Mouse (Mus musculus): ENCODE results near the gene Ccdc185. TPM values are rescaled to one million over a fixed set of nuclear protein-coding genes. Genes with fewer than 3 reads are reported as not detected.

Ccdc185 gene
- not detected in 2 replicates for polyA plus RNA-seq (2014; fragmentation: Nextera tagmentation; extraction: Ambion mirVana)

GRCm38 (mm10) chr1:182749080-182749479, at the start of gene Ccdc185:
Gene Ccdc185, minus strand, starts transcription at chr1:182749180.
- no peaks in the 10 kb centered on the region for H3K27me3 ChIP-seq (ENCODE audit: control insufficient read depth, insufficient read depth, low read length)
- no peak within 1 kb of the TSS for H3K9ac ChIP-seq (ENCODE audit: low read length)
- DNase-seq (ENCODE audit: low spot score, missing footprints) (no peak), ATAC-seq (ENCODE audit: low FRiP score) (no peak)
- no peak within 1 kb of the TSS for H3K27ac ChIP-seq (ENCODE audit: low read depth, low read length)
- 92% methylated on average over 9 of the region's 9 CpGs for WGBS
- H3K4me1 ChIP-seq (ENCODE audit: control insufficient read depth, insufficient read depth, low read length): no peaks in the 10 kb centered on the region
- no peak within 1 kb of the TSS for H3K4me3 ChIP-seq (ENCODE audit: low read depth, low read length)
- no peak within 1 kb of the TSS for H3K4me2 ChIP-seq
- H3K9me3 ChIP-seq (ENCODE audit: control insufficient read depth, low read length): no peaks in the 10 kb centered on the region
- H3K36me3 ChIP-seq (ENCODE audit: control insufficient read depth, insufficient read depth, low read length): no peaks in the 10 kb centered on the region

- Histone ChIP-seq H3K4me2 (no peak overlapping the region), H3K9me3 (ENCODE audit: control insufficient read depth, low read length) (no peaks in the 10 kb centered on the region), H3K4me1 (ENCODE audit: control insufficient read depth, insufficient read depth, low read length) (no peaks in the 10 kb centered on the region), H3K27ac (ENCODE audit: low read depth, low read length) (no peak overlapping the region), H3K27me3 (ENCODE audit: control insufficient read depth, insufficient read depth, low read length) (no peaks in the 10 kb centered on the region), H3K9ac (ENCODE audit: low read length) (no peak overlapping the region), H3K4me3 (ENCODE audit: low read depth, low read length) (no peak overlapping the region), H3K36me3 (ENCODE audit: control insufficient read depth, insufficient read depth, low read length) (no peaks in the 10 kb centered on the region)
- ATAC-seq (ENCODE audit: low FRiP score) (no peak), DNase-seq (ENCODE audit: low spot score, missing footprints) (peak; percentile 72)
- 84% methylated on average over 14 of the region's 14 CpGs for WGBS
Observed at GRCm38 (mm10) chr1:182797048-182797447, 48.1 kb upstream of the Ccdc185 start.

GRCm38 (mm10) chr1:182794628-182795027, 45.6 kb upstream of the Ccdc185 start:
- 94% methylated on average over 9 of the region's 9 CpGs for WGBS
- Histone ChIP-seq H3K9me3 (ENCODE audit: control insufficient read depth, low read length) (no peaks in the 10 kb centered on the region), H3K27ac (ENCODE audit: low read depth, low read length) (no peak overlapping the region), H3K36me3 (ENCODE audit: control insufficient read depth, insufficient read depth, low read length) (no peaks in the 10 kb centered on the region), H3K9ac (ENCODE audit: low read length) (no peak overlapping the region), H3K27me3 (ENCODE audit: control insufficient read depth, insufficient read depth, low read length) (no peaks in the 10 kb centered on the region), H3K4me2 (no peak overlapping the region), H3K4me1 (ENCODE audit: control insufficient read depth, insufficient read depth, low read length) (no peaks in the 10 kb centered on the region), H3K4me3 (ENCODE audit: low read depth, low read length) (no peak overlapping the region)
- ATAC-seq (ENCODE audit: low FRiP score): no peak
- no peak for DNase-seq (ENCODE audit: low spot score, missing footprints)

GRCm38 (mm10) chr1:182794221-182794620, 45.2 kb upstream of the Ccdc185 start:
- Histone ChIP-seq H3K4me1 (ENCODE audit: control insufficient read depth, insufficient read depth, low read length) (no peaks in the 10 kb centered on the region), H3K4me3 (ENCODE audit: low read depth, low read length) (no peak overlapping the region), H3K36me3 (ENCODE audit: control insufficient read depth, insufficient read depth, low read length) (no peaks in the 10 kb centered on the region), H3K27me3 (ENCODE audit: control insufficient read depth, insufficient read depth, low read length) (no peaks in the 10 kb centered on the region), H3K9ac (ENCODE audit: low read length) (no peak overlapping the region), H3K4me2 (no peak overlapping the region), H3K9me3 (ENCODE audit: control insufficient read depth, low read length) (no peaks in the 10 kb centered on the region), H3K27ac (ENCODE audit: low read depth, low read length) (no peak overlapping the region)
- WGBS: 92% methylated on average over 10 of the region's 10 CpGs
- DNase-seq (ENCODE audit: low spot score, missing footprints) (no peak), ATAC-seq (ENCODE audit: low FRiP score) (no peak)

- Histone ChIP-seq H3K27ac (ENCODE audit: low read depth, low read length) (no peak overlapping the region), H3K4me2 (0 out of 2 replicates have a peak overlapping the region, but pooled peaks have one; percentile 11), H3K36me3 (ENCODE audit: control insufficient read depth, insufficient read depth, low read length) (no peaks in the 10 kb centered on the region), H3K27me3 (ENCODE audit: control insufficient read depth, insufficient read depth, low read length) (no peaks in the 10 kb centered on the region), H3K4me3 (ENCODE audit: low read depth, low read length) (no peak overlapping the region), H3K4me1 (ENCODE audit: control insufficient read depth, insufficient read depth, low read length) (no peaks in the 10 kb centered on the region), H3K9me3 (ENCODE audit: control insufficient read depth, low read length) (no peaks in the 10 kb centered on the region), H3K9ac (ENCODE audit: low read length) (no peak overlapping the region; the same call in 1 of the 2 replicates)
- DNase-seq (ENCODE audit: low spot score, missing footprints): peak; percentile 97
- ATAC-seq (ENCODE audit: low FRiP score): peak; percentile 59
- WGBS: 29% methylated on average over 16 of the region's 16 CpGs
Observed at GRCm38 (mm10) chr1:182792521-182793071, 43.6 kb upstream of the Ccdc185 start.

- H3K4me1 ChIP-seq (ENCODE audit: control insufficient read depth, insufficient read depth, low read length): no peaks in the 10 kb centered on the region
- no peaks in the 10 kb centered on the region for H3K9me3 ChIP-seq (ENCODE audit: control insufficient read depth, low read length)
- no peak overlapping the region for H3K4me2 ChIP-seq
- no peak overlapping the region for H3K27ac ChIP-seq (ENCODE audit: low read depth, low read length)
- no peaks in the 10 kb centered on the region for H3K27me3 ChIP-seq (ENCODE audit: control insufficient read depth, insufficient read depth, low read length)
- H3K4me3 ChIP-seq (ENCODE audit: low read depth, low read length): no peak overlapping the region
- H3K9ac ChIP-seq (ENCODE audit: low read length): no peak overlapping the region
- no peaks in the 10 kb centered on the region for H3K36me3 ChIP-seq (ENCODE audit: control insufficient read depth, insufficient read depth, low read length)
- DNase-seq (ENCODE audit: low spot score, missing footprints) (no peak), ATAC-seq (ENCODE audit: low FRiP score) (no peak)
- WGBS: 70% methylated on average over 6 of the region's 6 CpGs
Observed at GRCm38 (mm10) chr1:182788896-182789295, 39.9 kb upstream of the Ccdc185 start.

GRCm38 (mm10) chr1:182787030-182787429, 38.0 kb upstream of the Ccdc185 start:
- DNase-seq (ENCODE audit: low spot score, missing footprints): peak; percentile 23
- H3K27me3 ChIP-seq (ENCODE audit: control insufficient read depth, insufficient read depth, low read length): no peaks in the 10 kb centered on the region
- no peak for ATAC-seq (ENCODE audit: low FRiP score)
- H3K27ac ChIP-seq (ENCODE audit: low read depth, low read length): no peak overlapping the region
- H3K9me3 ChIP-seq (ENCODE audit: control insufficient read depth, low read length): no peaks in the 10 kb centered on the region
- H3K9ac ChIP-seq (ENCODE audit: low read length): no peak overlapping the region
- no peaks in the 10 kb centered on the region for H3K36me3 ChIP-seq (ENCODE audit: control insufficient read depth, insufficient read depth, low read length)
- 52% methylated on average over 7 of the region's 7 CpGs for WGBS
- no peak overlapping the region for H3K4me3 ChIP-seq (ENCODE audit: low read depth, low read length)
- no peak overlapping the region for H3K4me2 ChIP-seq
- no peaks in the 10 kb centered on the region for H3K4me1 ChIP-seq (ENCODE audit: control insufficient read depth, insufficient read depth, low read length)

GRCm38 (mm10) chr1:182785504-182785903, 36.5 kb upstream of the Ccdc185 start:
- ATAC-seq (ENCODE audit: low FRiP score): no peak
- peak; percentile 2 for DNase-seq (ENCODE audit: low spot score, missing footprints)
- H3K9me3 ChIP-seq (ENCODE audit: control insufficient read depth, low read length): no peaks in the 10 kb centered on the region
- H3K9ac ChIP-seq (ENCODE audit: low read length): no peak overlapping the region
- no peaks in the 10 kb centered on the region for H3K4me1 ChIP-seq (ENCODE audit: control insufficient read depth, insufficient read depth, low read length)
- H3K4me2 ChIP-seq: no peak overlapping the region
- H3K36me3 ChIP-seq (ENCODE audit: control insufficient read depth, insufficient read depth, low read length): no peaks in the 10 kb centered on the region
- no peak overlapping the region for H3K27ac ChIP-seq (ENCODE audit: low read depth, low read length)
- no peak overlapping the region for H3K4me3 ChIP-seq (ENCODE audit: low read depth, low read length)
- WGBS: 89% methylated on average over 5 of the region's 5 CpGs
- H3K27me3 ChIP-seq (ENCODE audit: control insufficient read depth, insufficient read depth, low read length): no peaks in the 10 kb centered on the region

- WGBS: 89% methylated on average over 3 of the region's 3 CpGs
- Histone ChIP-seq H3K36me3 (ENCODE audit: control insufficient read depth, insufficient read depth, low read length) (no peaks in the 10 kb centered on the region), H3K9me3 (ENCODE audit: control insufficient read depth, low read length) (no peaks in the 10 kb centered on the region), H3K27me3 (ENCODE audit: control insufficient read depth, insufficient read depth, low read length) (no peaks in the 10 kb centered on the region), H3K9ac (ENCODE audit: low read length) (no peak overlapping the region), H3K4me2 (no peak overlapping the region), H3K4me3 (ENCODE audit: low read depth, low read length) (no peak overlapping the region), H3K27ac (ENCODE audit: low read depth, low read length) (no peak overlapping the region), H3K4me1 (ENCODE audit: control insufficient read depth, insufficient read depth, low read length) (no peaks in the 10 kb centered on the region)
- ATAC-seq (ENCODE audit: low FRiP score): no peak
- no peak for DNase-seq (ENCODE audit: low spot score, missing footprints)
Observed at GRCm38 (mm10) chr1:182784784-182785183, 35.8 kb upstream of the Ccdc185 start.
